Mouse (Mus musculus): Measurements from ENCODE around the gene Gabrg1.

The Gabrg1 gene

DNA sequence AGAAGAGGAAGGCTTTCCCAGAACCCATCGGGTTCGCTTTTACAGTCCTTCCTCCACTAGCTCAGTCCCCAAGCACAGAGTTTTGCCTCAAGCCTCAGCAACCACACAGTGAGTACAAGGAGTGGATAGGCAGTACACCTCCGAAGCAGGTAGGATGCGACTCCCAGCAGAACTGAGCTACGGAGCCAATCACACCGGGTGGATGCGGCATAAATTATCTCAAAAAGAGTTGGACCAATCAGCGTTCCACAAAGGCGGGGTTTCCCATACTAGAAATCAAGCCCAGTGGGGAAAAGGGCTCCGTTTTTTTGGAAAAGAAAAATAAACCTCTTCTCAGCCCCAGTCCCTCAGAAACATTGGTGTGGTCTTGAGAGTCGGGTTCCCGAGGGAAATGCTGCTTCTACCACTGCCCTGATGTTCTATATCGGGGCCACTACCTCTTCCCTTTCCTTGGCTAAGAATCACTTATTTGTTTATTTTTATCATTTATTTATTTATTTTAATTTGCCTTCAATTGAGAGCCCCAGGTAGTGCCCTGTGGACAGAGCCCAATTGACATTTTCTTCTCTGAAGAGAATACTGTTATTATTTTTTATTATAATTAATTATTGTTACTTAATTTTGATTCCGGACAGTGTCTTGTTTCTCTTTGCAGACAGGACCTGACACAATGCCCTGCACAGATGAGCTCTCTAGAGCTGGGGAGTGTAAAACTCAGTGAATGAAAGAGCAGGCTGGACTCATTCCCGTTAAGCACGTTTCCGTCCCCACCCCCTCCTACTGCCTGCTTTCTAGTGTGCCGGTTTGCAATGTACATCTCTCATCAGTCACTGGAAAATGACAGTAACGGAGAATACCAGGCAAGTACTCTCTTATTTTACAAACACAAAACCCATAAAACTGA lies at the start of gene Gabrg1:
Gene Gabrg1, minus strand, starts transcription at position 426 of the 904 bp plus-strand sequence.
- no peak for DNase-seq (ENCODE audit: low read depth)

DNA sequence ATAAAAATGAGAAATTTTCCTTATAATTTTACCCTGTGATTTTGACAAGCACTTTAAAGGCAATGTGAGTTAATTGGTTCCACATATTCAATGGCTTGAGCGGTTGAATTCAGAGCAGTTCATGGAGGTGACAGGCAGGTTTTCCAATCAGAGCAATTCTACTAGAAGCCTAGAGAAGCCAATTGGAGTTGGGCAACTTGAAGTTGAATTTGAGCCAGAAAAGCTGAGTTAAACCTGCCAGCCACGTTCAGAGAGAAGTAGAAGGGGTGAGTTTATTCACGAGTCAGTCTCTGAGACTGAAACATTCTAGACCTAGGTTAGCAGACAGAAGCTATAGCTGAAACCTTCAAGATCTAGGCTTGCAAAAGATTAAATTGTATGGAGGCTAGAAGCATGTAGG lies 41.6 kb upstream of the Gabrg1 start:
- no peak for DNase-seq (ENCODE audit: low read depth)

- DNase-seq (ENCODE audit: low read depth), result no peak
Observed at GRCm38 (mm10) chr5:70870081-70870480, 27.7 kb upstream of the Gabrg1 start.

DNA sequence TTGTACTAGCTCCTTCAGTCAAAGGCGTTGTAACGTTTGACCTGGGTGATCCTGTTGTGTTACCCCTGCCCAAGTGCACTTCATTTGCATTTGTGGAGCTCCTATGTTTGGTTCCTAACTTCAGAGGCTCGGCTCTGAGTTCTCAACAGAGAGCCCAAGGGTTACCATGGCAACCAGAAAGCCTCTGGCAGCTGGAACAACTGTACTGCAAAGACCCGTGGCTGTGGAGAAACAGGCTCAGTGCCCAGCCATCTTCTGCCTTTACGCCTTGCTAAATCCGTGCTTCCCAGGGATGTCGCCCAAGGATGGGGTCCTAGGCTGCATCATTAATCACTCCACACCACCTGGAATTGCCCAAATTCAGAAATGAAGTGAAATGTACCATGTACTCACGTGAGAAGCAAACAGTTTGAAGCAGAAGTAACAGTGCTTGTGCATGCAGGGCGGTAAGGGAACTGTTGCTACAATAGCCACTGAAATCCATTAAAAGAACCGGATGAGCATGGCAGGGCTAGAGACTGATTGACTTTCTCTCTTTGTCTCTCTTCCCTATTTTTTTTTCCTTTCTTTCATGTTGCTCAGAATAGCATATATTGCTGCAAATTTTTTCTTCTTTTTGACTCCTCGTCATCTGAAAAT lies 798 bp upstream of the Gabrg1 start:
- no peak for DNase-seq (ENCODE audit: low read depth)

DNA sequence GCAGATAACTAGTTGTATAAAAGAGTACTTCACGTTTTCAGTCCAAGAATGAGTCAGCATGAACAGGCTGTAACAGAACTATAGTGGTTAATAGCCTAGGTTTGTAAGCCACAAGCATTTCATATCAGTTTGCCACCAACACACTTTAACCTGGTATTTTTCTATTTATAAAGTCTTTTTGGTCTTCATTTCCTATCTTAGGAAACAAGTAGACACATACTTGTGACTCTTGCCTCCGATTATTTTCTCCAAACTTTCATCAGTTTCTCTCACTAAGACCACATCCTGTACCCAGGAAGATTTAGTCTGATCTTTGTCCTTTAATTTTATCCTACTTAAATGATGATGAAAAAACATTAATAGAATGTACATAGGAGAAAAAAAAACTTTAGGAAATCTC lies 23.7 kb downstream of the Gabrg1 start:
- no peak for DNase-seq (ENCODE audit: low read depth)

DNA sequence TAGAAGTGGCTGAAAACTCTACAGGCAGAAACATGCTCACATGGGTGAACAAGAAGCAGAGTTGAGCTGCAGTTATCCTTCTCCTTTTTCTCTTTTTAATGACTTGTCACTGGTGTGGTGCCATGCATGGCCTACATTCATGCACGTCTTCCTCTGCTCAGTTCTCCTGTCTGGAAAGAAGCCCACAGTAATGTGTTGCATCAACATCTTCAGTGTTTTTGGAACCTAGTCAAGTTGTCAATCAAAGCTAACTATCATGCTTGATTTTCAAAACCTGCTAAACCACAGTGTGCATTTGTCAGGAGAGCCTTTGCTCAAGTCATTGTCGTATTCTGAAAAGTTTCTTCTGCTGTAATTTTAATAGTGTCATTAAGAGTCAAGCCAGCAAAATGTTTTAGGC lies 106.3 kb downstream of the Gabrg1 start:
- no peak for DNase-seq (ENCODE audit: low read depth)

GRCm38 (mm10) chr5:70704361-70704760 lies 138.1 kb downstream of the Gabrg1 start:
- no peak for DNase-seq (ENCODE audit: low read depth)
